Mouse (Mus musculus) cerebellum, adult 8-10 months (tissue): Measurements from ENCODE around the gene Lhcgr.

ENCODE experiments used
- DNase-seq: peaks from one replicate; pipeline ENCODE4 v3.0.0; 2022

The Lhcgr gene

GRCm38 (mm10) chr17:88702345-88702744 is 89.4 kb downstream of the Lhcgr start:
- DNase-seq: no peak

- no peak for DNase-seq
Measured at GRCm38 (mm10) chr17:88700901-88701300, 90.9 kb downstream of the Lhcgr start.

GRCm38 (mm10) chr17:88696656-88697333 is 95.0 kb downstream of the Lhcgr start:
- no peak for DNase-seq

- no peak for DNase-seq
Measured at GRCm38 (mm10) chr17:88688226-88688625, 103.6 kb downstream of the Lhcgr start.

GRCm38 (mm10) chr17:88675310-88676309 is 116.2 kb downstream of the Lhcgr start:
- DNase-seq: no peak

GRCm38 (mm10) chr17:88670800-88671199 is 121.0 kb downstream of the Lhcgr start:
- DNase-seq: no peak

GRCm38 (mm10) chr17:88669921-88670320 is 121.9 kb downstream of the Lhcgr start:
- no peak for DNase-seq

GRCm38 (mm10) chr17:88668452-88668851 is 123.3 kb downstream of the Lhcgr start, which contains the start of gene Gtf2a1l:
TSS of gene Gtf2a1l (plus strand) at chr17:88668660.
- peak; percentile 10 for DNase-seq
